Mouse (Mus musculus) bone marrow macrophage, adult 2 months (primary cell): ENCODE data around the gene Wfdc12. TPM values are rescaled to one million over a fixed set of nuclear protein-coding genes. Genes with fewer than 3 reads are reported as not detected.

Experiments
- H3K27ac ChIP-seq: 2 replicates; pipeline ENCODE4 v1.5.1; 2012; ENCODE audit warnings: low read depth, low read length; ENCODE audit not compliant: insufficient read depth
- H3K4me1 ChIP-seq: 2 replicates; pipeline ENCODE4 v1.6.1; 2012; ENCODE audit warnings: low read length; ENCODE audit not compliant: control insufficient read depth, insufficient read depth
- H3K4me3 ChIP-seq: 2 replicates; pipeline ENCODE4 v1.5.1; 2012; ENCODE audit warnings: mild to moderate bottlenecking, low read length, moderate library complexity; ENCODE audit not compliant: insufficient read depth
- CTCF ChIP-seq: IDR thresholded peaks from 2 replicates; pipeline ENCODE4 v1.5.1; 2012; ENCODE audit warnings: low read depth, mild to moderate bottlenecking, low read length, moderate library complexity
- POLR2A ChIP-seq: IDR thresholded peaks from 2 replicates; pipeline ENCODE4 v1.6.1; 2012; ENCODE audit warnings: mild to moderate bottlenecking, low read depth, low read length, borderline replicate concordance
- polyA plus RNA-seq: library from polyadenylated mRNA; stranded (reverse); fragments of >200 nt; gene quantifications from 2 replicates; pipeline ENCODE4 v1.2.4, GENCODE M21; 2012; ENCODE audit not compliant: missing spikeins, insufficient read depth, insufficient read length

Wfdc12 gene
- polyA plus RNA-seq, 1 experiment, result not detected

GRCm38 (mm10) chr2:164158838-164159237 is 31.6 kb downstream of the Wfdc12 start:
- Histone ChIP-seq H3K4me1 (no peaks in the 10 kb centered on the region), H3K27ac (no peak overlapping the region), H3K4me3 (no peak overlapping the region)
- TF ChIP-seq CTCF, result no peak
- TF ChIP-seq POLR2A, result no peak

- Histone ChIP-seq H3K27ac (no peak overlapping the region), H3K4me1 (no peaks in the 10 kb centered on the region), H3K4me3 (no peak overlapping the region)
- no peak for TF ChIP-seq POLR2A
- TF ChIP-seq CTCF, result no peak
Observed at GRCm38 (mm10) chr2:164156158-164156557, 34.2 kb downstream of the Wfdc12 start.

- H3K4me1 ChIP-seq, result no peaks in the 10 kb centered on the region
- H3K4me3 ChIP-seq, result no peak overlapping the region
- no peak overlapping the region for H3K27ac ChIP-seq
- TF ChIP-seq POLR2A, result no peak
- TF ChIP-seq CTCF, result no peak
Observed at GRCm38 (mm10) chr2:164154007-164154406, 36.4 kb downstream of the Wfdc12 start.

- TF ChIP-seq POLR2A (no peak), CTCF (no peak)
Observed at GRCm38 (mm10) chr2:164152341-164152740, 38.1 kb downstream of the Wfdc12 start.

GRCm38 (mm10) chr2:164150086-164150760 is 40.2 kb downstream of the Wfdc12 start:
- Histone ChIP-seq H3K4me3 (no peak overlapping the region), H3K4me1 (no peaks in the 10 kb centered on the region), H3K27ac (no peak overlapping the region)
- TF ChIP-seq POLR2A (no peak), CTCF (no peak)

More at GRCm38 (mm10) chr2:164152341-164152740, 38.1 kb downstream of the Wfdc12 start:
- H3K4me3 ChIP-seq, result no peak overlapping the region
- no peak overlapping the region for H3K27ac ChIP-seq
- no peaks in the 10 kb centered on the region for H3K4me1 ChIP-seq

- no peak for TF ChIP-seq CTCF
- TF ChIP-seq POLR2A, result no peak
- H3K4me1 ChIP-seq, result no peaks in the 10 kb centered on the region
- H3K27ac ChIP-seq, result no peak overlapping the region
- no peak overlapping the region for H3K4me3 ChIP-seq
Observed at GRCm38 (mm10) chr2:164146556-164146955, 43.9 kb downstream of the Wfdc12 start.

- Histone ChIP-seq H3K27ac (no peak overlapping the region), H3K4me1 (no peaks in the 10 kb centered on the region), H3K4me3 (no peak overlapping the region)
- no peak for TF ChIP-seq POLR2A
- no peak for TF ChIP-seq CTCF
Observed at GRCm38 (mm10) chr2:164144541-164144940, 45.9 kb downstream of the Wfdc12 start.

GRCm38 (mm10) chr2:164144025-164144424 is 46.4 kb downstream of the Wfdc12 start:
- H3K4me1 ChIP-seq, result no peaks in the 10 kb centered on the region
- H3K27ac ChIP-seq, result no peak overlapping the region
- H3K4me3 ChIP-seq, result no peak overlapping the region
- no peak for TF ChIP-seq CTCF
- no peak for TF ChIP-seq POLR2A

- no peaks in the 10 kb centered on the region for H3K4me1 ChIP-seq
- TF ChIP-seq CTCF, result no peak
- TF ChIP-seq POLR2A, result no peak
- no peak overlapping the region for H3K27ac ChIP-seq
- H3K4me3 ChIP-seq, result no peak overlapping the region
Observed at GRCm38 (mm10) chr2:164142021-164142420, 48.4 kb downstream of the Wfdc12 start.

Other genes with a start within 250 kb of the Wfdc12 start
- 157 and 160 TPM in 2 replicates for gene Ywhab, start 195.6 kb downstream of the Wfdc12 start, polyA plus RNA-seq
- gene Pabpc1l, start 165.2 kb downstream of the Wfdc12 start, polyA plus RNA-seq, result 2.5 and 3.2 TPM in 2 replicates
- gene Stk4, start 120.3 kb downstream of the Wfdc12 start, polyA plus RNA-seq, result 69.9 and 82.6 TPM in 2 replicates
- gene Tomm34, start 119.4 kb downstream of the Wfdc12 start, polyA plus RNA-seq, result 60.6 and 63.8 TPM in 2 replicates
- gene Kcns1, start 19.5 kb downstream of the Wfdc12 start, polyA plus RNA-seq, result not detected in 2 replicates
- not detected in 2 replicates for gene Wfdc5, start 7.9 kb downstream of the Wfdc12 start, polyA plus RNA-seq
- gene Wfdc15a, start 9.5 kb upstream of the Wfdc12 start, polyA plus RNA-seq, result not detected in 2 replicates
- not detected in 2 replicates for gene Wfdc15b, start 31.1 kb upstream of the Wfdc12 start, polyA plus RNA-seq
- not detected in 2 replicates for gene Svs2, start 47.9 kb upstream of the Wfdc12 start, polyA plus RNA-seq
- gene Svs3b, start 66.0 kb upstream of the Wfdc12 start, polyA plus RNA-seq, result not detected in 2 replicates
- gene Svs4, start 87.9 kb upstream of the Wfdc12 start, polyA plus RNA-seq, result not detected in 2 replicates
- not detected in 2 replicates for gene Svs3a, start 98.7 kb upstream of the Wfdc12 start, polyA plus RNA-seq
- gene Svs6, start 126.1 kb upstream of the Wfdc12 start, polyA plus RNA-seq, result not detected in 2 replicates
- gene Svs5, start 142.1 kb upstream of the Wfdc12 start, polyA plus RNA-seq, result not detected in 2 replicates
- 2.1 and 2.3 TPM in 2 replicates for gene Slpi, start 198.5 kb upstream of the Wfdc12 start, polyA plus RNA-seq
- not detected in 2 replicates for gene Rbpjl, start 212.5 kb upstream of the Wfdc12 start, polyA plus RNA-seq
- not detected in 2 replicates for gene Matn4, start 214.6 kb upstream of the Wfdc12 start, polyA plus RNA-seq